8 mouse cellular contexts compared by ENCODE assay signal in genomic region chr7:58584241-58584820, GRCm38 (mm10).
DNase-seq lines count a peak whose midpoint lies in the region; ATAC-seq lines count a peak whose summit lies in the region.

No protein-coding gene starts in this region.

- peak; percentile 98 for ATAC-seq in megakaryocyte progenitor cell, adult 5-6 weeks (replicated peaks; ENCODE audit: poor library complexity)
- ATAC-seq in erythroblast, adult 5-6 weeks (replicated peaks; ENCODE audit: low FRiP score, poor library complexity, severe bottlenecking): no peak

- 33% methylated on average over 4 of the region's 4 CpGs for WGBS in embryonic facial prominence, embryonic 10.5 days
- WGBS in hindbrain, embryonic 10.5 days: 34% methylated on average over 4 of the region's 4 CpGs

- H3K9me3 ChIP-seq in embryonic facial prominence, embryonic 10.5 days: no peaks in the 10 kb centered on the region
- no peaks in the 10 kb centered on the region for H3K9me3 ChIP-seq in hindbrain, embryonic 10.5 days

- no peak overlapping the region for H3K27ac ChIP-seq in embryonic facial prominence, embryonic 10.5 days (replicated peaks)
- H3K27ac ChIP-seq in hindbrain, embryonic 10.5 days: no peak overlapping the region

- peak; percentile 58 for DNase-seq in ES-CJ7 (ENCODE audit: low read depth, low spot score)
- peak; percentile 82 for DNase-seq in adrenal gland, postnatal 14 days
- peak; percentile 53 for DNase-seq in embryonic facial prominence, embryonic 10.5 days (ENCODE audit: low spot score)
- DNase-seq in hindbrain, embryonic 10.5 days (ENCODE audit: low spot score): peak; percentile 40
- DNase-seq in layer of hippocampus, adult 9-11 months: peak; percentile 8
- peak; percentile 25 to 49 for DNase-seq in right cerebral cortex, postnatal 10 days (ENCODE audit: low spot score in 2 of 2)

- no peak overlapping the region for H3K4me3 ChIP-seq in embryonic facial prominence, embryonic 10.5 days
- no peak overlapping the region for H3K4me3 ChIP-seq in hindbrain, embryonic 10.5 days

- no peaks in the 10 kb centered on the region for H3K36me3 ChIP-seq in embryonic facial prominence, embryonic 10.5 days (replicated peaks)
- H3K36me3 ChIP-seq in hindbrain, embryonic 10.5 days: no peaks in the 10 kb centered on the region

- H3K4me1 ChIP-seq in embryonic facial prominence, embryonic 10.5 days: no peaks in the 10 kb centered on the region
- no peaks in the 10 kb centered on the region for H3K4me1 ChIP-seq in hindbrain, embryonic 10.5 days (replicated peaks)

- no peaks in the 10 kb centered on the region for H3K27me3 ChIP-seq in embryonic facial prominence, embryonic 10.5 days (replicated peaks; ENCODE audit: low read depth, poor library complexity, severe bottlenecking)
- H3K27me3 ChIP-seq in hindbrain, embryonic 10.5 days (ENCODE audit: insufficient read depth, poor library complexity, severe bottlenecking): no peaks in the 10 kb centered on the region

Comparison
In these comparisons a context has a peak if more than half of its experiments do, and no peak if none do; other contexts are left out.
1. DNase-seq: peak in every context shown above with its lines; median percentile 82 in adrenal gland, postnatal 14 days; 58 in ES-CJ7; 53 in embryonic facial prominence, embryonic 10.5 days; 40 in hindbrain, embryonic 10.5 days; 37 in right cerebral cortex, postnatal 10 days; 8 in layer of hippocampus, adult 9-11 months.